Mouse (Mus musculus) kidney, embryonic 15.5 days (tissue): ENCODE data around the gene Sqor. TPM values are rescaled to one million over a fixed set of nuclear protein-coding genes. Genes with fewer than 3 reads are reported as not detected.

Experiments
- ATAC-seq: fragments of 200-750 bp; cut with Nextera tagmentation; replicated peaks from 2 replicates; pipeline ENCODE4 v1.8.0; 2017; ENCODE audit warnings: moderate TSS enrichment; ENCODE audit not compliant: low FRiP score
- H3K27ac ChIP-seq: fragments of 300-500 bp; sonication (generic); 2 replicates; pipeline ENCODE4 v1.5.1; 2015; ENCODE audit warnings: mild to moderate bottlenecking, inconsistent platforms
- H3K27me3 ChIP-seq: fragments of 300-500 bp; sonication (generic); 2 replicates; pipeline ENCODE4 v1.6.1; 2015; ENCODE audit warnings: inconsistent platforms
- H3K36me3 ChIP-seq: fragments of 300-500 bp; sonication (generic); 2 replicates; pipeline ENCODE4 v1.6.1; 2015; ENCODE audit warnings: inconsistent platforms
- H3K4me1 ChIP-seq: fragments of 300-500 bp; sonication (generic); 2 replicates; pipeline ENCODE4 v1.6.1; 2015; ENCODE audit warnings: inconsistent platforms
- H3K4me2 ChIP-seq: fragments of 300-500 bp; sonication (generic); 2 replicates; pipeline ENCODE4 v1.6.1; 2015; ENCODE audit warnings: moderate library complexity, mild to moderate bottlenecking, inconsistent platforms
- H3K4me3 ChIP-seq: fragments of 300-500 bp; sonication (generic); replicated peaks from 2 replicates; pipeline ENCODE4 v1.5.1; 2015; ENCODE audit warnings: mild to moderate bottlenecking, inconsistent platforms
- H3K9ac ChIP-seq: fragments of 300-500 bp; sonication (generic); 2 replicates; pipeline ENCODE4 v1.6.1; 2015; ENCODE audit warnings: mild to moderate bottlenecking, inconsistent platforms
- H3K9me3 ChIP-seq: fragments of 300-500 bp; sonication (generic); replicated peaks from 2 replicates; pipeline ENCODE4 v1.6.1; 2016; ENCODE audit warnings: inconsistent platforms
- WGBS: fragments of 180-500 bp; shearing (Covaris S2); methylation state at CpG from one replicate; pipeline ENCODE4 v1.1.7; 2015; ENCODE audit warnings: mixed read lengths; 5-methylcytosine and 5-hydroxymethylcytosine counted together
- polyA plus RNA-seq: library from polyadenylated mRNA; unstranded; fragments of >200 nt; fragmentation: Nextera tagmentation; extraction: Ambion mirVana; gene quantifications from 2 replicates; pipeline ENCODE4 v1.2.1, GENCODE M21; 2015

Sqor gene
- polyA plus RNA-seq, 1 experiment from 2014 or later = 13.0 TPM

DNA sequence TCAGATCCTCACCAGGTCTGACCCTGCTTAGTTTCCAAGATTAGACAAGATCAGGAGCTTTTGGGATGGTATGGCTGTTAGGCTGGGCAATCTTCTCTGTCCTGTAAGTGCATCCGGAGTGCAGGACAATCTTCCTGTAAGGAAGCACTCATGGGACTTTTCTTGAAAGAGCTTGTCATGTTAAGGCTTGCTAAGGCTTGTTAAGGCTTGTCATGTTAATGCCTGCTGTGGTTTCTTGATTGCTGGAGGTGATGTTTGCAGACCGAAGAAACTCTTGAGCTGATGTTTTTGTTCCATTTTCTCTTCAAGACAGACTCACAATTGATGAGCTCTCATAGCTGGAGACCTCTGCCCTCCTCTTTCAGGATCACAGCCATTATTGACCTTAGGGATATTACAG, 21.1 kb downstream of the Sqor start:
- Histone ChIP-seq H3K27me3 (no peaks in the 10 kb centered on the region), H3K4me2 (no peak overlapping the region), H3K4me1 (peaks cover 3% of the 10 kb centered on the region; the same call in 1 of the 2 replicates), H3K4me3 (no peak overlapping the region), H3K9me3 (no peaks in the 10 kb centered on the region), H3K27ac (no peak overlapping the region), H3K36me3 (no peaks in the 10 kb centered on the region), H3K9ac (no peak overlapping the region)
- no peak for ATAC-seq
- WGBS = 86% methylated on average over 2 of the region's 2 CpGs

DNA sequence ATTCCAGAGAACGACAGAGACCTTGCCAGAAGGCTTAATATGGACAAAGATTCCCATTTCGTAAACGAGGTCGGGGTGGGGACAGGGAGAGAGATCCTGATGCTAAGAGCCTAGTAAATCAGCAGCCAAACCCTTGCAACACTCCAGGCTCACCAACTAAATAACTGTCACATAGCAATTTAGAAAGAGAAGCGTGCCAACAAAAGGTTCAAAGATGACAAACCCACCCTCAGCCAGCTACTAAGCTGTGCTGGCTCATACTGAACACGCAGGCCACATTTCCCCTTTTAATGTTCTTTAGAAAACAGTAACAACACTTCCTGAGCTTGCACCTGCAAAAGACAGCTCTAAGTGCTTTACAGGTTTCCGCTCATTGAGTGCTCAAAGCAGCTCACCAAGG, 24.3 kb downstream of the Sqor start:
- no peak overlapping the region for H3K9ac ChIP-seq
- no peak overlapping the region for H3K4me3 ChIP-seq
- H3K27ac ChIP-seq = no peak overlapping the region
- no peak overlapping the region for H3K4me2 ChIP-seq
- no peaks in the 10 kb centered on the region for H3K9me3 ChIP-seq
- 0 out of 2 replicates have a peak, but pooled peaks have one; percentile 33 for ATAC-seq
- 63% methylated on average over 7 of the region's 7 CpGs for WGBS
- no peaks in the 10 kb centered on the region for H3K36me3 ChIP-seq
- no peaks in the 10 kb centered on the region for H3K27me3 ChIP-seq
- H3K4me1 ChIP-seq = peaks cover 3% of the 10 kb centered on the region; the same call in 1 of the 2 replicates

DNA sequence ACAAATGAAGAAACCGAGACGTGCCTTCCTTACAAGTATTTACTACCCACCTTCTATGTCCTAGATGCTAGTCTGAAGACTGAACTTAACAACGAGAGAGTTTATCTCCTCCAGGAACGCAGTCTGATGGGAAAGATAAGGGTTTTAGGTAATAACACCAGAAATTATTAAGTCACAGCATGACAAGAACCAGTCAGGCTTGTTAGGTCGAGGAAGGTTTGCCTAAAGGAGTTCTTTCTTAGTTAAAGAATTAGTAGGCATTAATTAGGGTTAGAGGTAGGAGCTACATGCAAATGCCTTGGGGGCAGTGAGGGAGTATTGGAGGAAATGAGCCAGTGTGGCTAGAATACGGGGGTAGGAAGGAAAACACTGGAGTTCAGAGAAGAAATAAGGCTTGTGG, 24.7 kb downstream of the Sqor start:
- Histone ChIP-seq H3K4me1 (peaks cover 3% of the 10 kb centered on the region; the same call in 1 of the 2 replicates), H3K27ac (no peak overlapping the region), H3K27me3 (no peaks in the 10 kb centered on the region), H3K9me3 (no peaks in the 10 kb centered on the region), H3K36me3 (no peaks in the 10 kb centered on the region), H3K4me3 (no peak overlapping the region), H3K4me2 (no peak overlapping the region), H3K9ac (no peak overlapping the region)
- peak; percentile 56; the same call in 1 of the 2 replicates for ATAC-seq
- WGBS = 56% methylated on average over 6 of the region's 6 CpGs

DNA sequence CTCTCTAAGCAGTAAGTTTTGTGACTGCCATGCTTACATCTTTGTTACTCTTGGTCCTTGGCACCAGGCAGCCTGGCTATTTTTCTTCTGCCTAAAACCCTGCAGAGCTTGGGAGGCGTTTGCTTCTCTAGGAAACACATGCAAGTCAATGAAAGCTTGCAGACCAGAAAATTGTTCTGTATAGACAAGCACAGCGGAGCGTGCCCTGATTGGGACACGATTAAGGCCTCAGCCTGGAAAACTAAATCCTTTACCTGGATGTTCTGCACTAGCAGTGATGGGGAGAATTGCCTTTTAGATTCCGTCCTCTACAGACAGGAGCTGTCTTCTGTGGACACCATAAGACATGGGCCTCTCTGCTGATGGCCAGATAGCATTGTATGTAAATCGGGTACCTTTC, 39.4 kb downstream of the Sqor start:
- Histone ChIP-seq H3K4me2 (no peak overlapping the region), H3K27ac (no peak overlapping the region), H3K36me3 (no peaks in the 10 kb centered on the region), H3K27me3 (no peaks in the 10 kb centered on the region), H3K9ac (no peak overlapping the region), H3K9me3 (no peaks in the 10 kb centered on the region), H3K4me3 (no peak overlapping the region), H3K4me1 (no peaks in the 10 kb centered on the region)
- 66% methylated on average over 6 of the region's 6 CpGs for WGBS
- ATAC-seq = peak; percentile 78

GRCm38 (mm10) chr2:122806040-122806439, 41.0 kb downstream of the Sqor start:
- H3K27me3 ChIP-seq = no peaks in the 10 kb centered on the region
- H3K4me1 ChIP-seq = no peaks in the 10 kb centered on the region
- WGBS = 91% methylated on average over 3 of the region's 3 CpGs
- H3K36me3 ChIP-seq = no peaks in the 10 kb centered on the region
- H3K27ac ChIP-seq = no peak overlapping the region
- no peaks in the 10 kb centered on the region for H3K9me3 ChIP-seq
- no peak for ATAC-seq
- no peak overlapping the region for H3K9ac ChIP-seq
- no peak overlapping the region for H3K4me3 ChIP-seq
- no peak overlapping the region for H3K4me2 ChIP-seq

DNA sequence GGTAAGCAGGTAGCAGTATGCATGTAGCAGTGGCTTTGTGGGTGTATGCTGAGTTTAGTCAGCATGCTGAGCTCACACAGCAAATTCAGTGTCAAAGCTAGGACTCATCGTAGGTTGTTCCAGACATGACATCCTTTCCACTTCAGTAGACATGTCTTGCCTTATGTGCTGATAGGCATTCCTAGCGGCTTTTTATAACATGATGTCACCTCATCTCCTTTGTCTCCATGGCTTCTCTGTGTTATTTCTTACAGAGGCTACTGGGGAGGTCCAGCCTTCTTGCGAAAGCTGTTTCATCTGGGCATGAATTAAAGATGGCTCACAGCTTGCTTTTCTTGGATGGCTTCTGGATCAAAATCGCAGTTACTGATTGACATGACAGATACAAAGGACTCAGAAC, 44.0 kb downstream of the Sqor start:
- no peaks in the 10 kb centered on the region for H3K9me3 ChIP-seq
- H3K27ac ChIP-seq = no peak overlapping the region
- 87% methylated on average over 4 of the region's 4 CpGs for WGBS
- H3K4me3 ChIP-seq = no peak overlapping the region
- H3K27me3 ChIP-seq = no peaks in the 10 kb centered on the region
- no peak overlapping the region for H3K4me2 ChIP-seq
- no peak overlapping the region for H3K9ac ChIP-seq
- no peaks in the 10 kb centered on the region for H3K36me3 ChIP-seq
- H3K4me1 ChIP-seq = no peaks in the 10 kb centered on the region
- ATAC-seq = no peak

DNA sequence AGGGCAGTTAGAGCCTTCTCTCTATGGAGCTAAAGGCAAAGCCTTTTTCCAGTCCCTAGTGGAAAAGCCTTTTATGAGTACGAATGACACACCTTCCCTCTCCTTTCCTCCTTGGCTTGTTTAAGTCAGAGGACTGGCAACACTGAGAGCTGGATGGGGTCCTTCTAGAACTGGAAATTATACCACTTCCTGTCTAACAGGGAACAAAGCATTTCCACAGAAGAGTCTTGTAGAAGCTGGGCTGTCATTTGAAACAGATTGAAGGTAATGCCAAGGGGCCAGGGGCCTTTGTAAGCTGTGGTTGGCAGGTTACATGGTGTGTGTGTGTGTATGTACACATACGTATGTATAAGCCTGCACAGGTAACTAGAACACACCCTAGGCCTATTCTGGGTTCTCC, 51.9 kb downstream of the Sqor start:
- H3K36me3 ChIP-seq = no peaks in the 10 kb centered on the region
- H3K9me3 ChIP-seq = no peaks in the 10 kb centered on the region
- no peaks in the 10 kb centered on the region for H3K27me3 ChIP-seq
- 79% methylated on average over 2 of the region's 2 CpGs for WGBS
- no peak for ATAC-seq
- H3K4me3 ChIP-seq = no peak overlapping the region
- H3K9ac ChIP-seq = no peak overlapping the region
- H3K4me2 ChIP-seq = no peak overlapping the region
- no peaks in the 10 kb centered on the region for H3K4me1 ChIP-seq
- H3K27ac ChIP-seq = no peak overlapping the region

DNA sequence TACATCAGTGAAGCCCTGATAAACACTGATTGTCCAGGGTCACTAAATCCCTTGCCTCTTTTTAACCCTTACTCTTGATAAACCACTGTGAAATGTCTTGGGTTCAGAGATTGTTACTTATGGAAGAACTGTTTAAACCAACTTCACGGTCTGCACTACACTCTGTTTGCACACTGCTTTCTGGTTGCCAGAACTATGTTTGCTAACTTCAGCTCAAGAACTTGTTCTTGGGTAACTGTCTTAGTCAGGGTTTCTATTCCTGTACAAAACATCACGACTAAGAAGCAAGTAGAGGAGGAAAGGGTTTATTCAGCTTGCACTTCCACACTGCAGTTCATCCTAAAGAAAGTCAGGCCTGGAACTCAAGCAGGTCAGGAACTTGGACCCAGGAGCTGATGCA, 56.2 kb downstream of the Sqor start:
- no peak overlapping the region for H3K4me2 ChIP-seq
- H3K9me3 ChIP-seq = no peaks in the 10 kb centered on the region
- peaks cover 6% of the 10 kb centered on the region for H3K4me1 ChIP-seq
- no peak overlapping the region for H3K9ac ChIP-seq
- no peaks in the 10 kb centered on the region for H3K36me3 ChIP-seq
- no peak overlapping the region for H3K27ac ChIP-seq
- no peaks in the 10 kb centered on the region for H3K27me3 ChIP-seq
- 72% methylated on average over 2 of the region's 2 CpGs for WGBS
- H3K4me3 ChIP-seq = no peak overlapping the region
- ATAC-seq = no peak

DNA sequence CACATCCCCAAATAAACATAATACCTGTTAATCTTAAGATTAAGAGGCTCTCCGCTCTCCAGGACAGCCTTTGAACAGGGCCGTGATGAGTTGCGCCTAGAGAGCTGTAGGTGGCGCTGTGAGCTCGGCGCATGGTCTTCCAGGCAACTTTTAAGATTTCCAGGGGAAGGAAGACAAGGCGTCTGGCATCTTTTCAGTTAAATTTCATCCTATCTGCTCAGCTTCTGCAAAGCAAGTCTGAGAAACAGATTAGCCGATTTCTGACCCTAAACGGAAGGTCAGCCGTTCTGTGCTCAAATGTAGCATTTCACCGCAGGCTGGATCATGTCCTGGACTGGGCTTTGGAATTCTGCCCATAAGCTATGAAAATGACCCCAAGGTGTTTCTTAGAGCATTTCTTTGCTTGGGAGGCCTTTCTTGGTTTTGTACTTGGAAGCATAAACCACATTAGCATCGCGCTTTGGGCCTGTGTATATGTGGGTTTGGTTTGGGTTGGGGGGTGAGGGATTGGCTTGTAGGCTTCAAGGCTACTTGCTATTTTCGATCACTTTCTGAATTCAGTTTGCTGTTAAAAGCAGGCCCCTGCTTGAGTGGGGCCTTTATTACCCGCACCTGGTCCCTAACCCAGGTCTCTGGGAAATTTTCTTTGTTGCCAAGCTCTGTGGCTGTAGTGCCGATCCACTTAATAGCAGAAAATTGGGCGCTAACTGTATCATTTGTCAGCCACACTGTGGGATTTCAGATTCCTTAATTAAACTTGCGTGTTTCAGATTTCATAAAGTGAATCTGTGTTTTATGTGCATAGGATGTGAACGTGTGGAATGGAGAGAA, 60.6 kb downstream of the Sqor start:
- WGBS = 37% methylated on average over 19 of the region's 19 CpGs
- Histone ChIP-seq H3K4me2 (peak overlapping the region; percentile 43), H3K4me3 (no peak overlapping the region), H3K36me3 (no peaks in the 10 kb centered on the region), H3K27me3 (no peaks in the 10 kb centered on the region), H3K4me1 (peaks cover 6% of the 10 kb centered on the region), H3K27ac (no peak overlapping the region), H3K9ac (no peak overlapping the region), H3K9me3 (no peaks in the 10 kb centered on the region)
- ATAC-seq = peak; percentile 70

DNA sequence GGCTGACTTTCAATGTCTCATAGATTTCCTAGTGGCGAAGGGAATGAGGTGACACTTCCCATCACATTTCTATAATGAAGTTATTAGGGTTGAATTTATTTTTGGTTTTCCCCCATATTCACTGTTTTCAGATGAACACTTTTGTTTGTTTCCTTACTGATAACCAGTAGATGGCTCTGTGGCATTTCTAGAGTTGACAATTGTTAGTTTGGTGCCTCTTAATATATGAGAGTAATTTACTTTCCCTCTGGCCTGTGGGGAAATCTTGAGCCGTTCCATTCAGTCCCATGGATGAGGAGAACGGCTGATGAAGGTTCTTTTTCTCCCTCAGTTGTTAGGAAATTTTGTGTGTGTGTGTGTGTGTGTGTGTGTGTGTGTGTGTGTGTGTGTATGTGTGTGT, 61.3 kb downstream of the Sqor start:
- no peak overlapping the region for H3K4me2 ChIP-seq
- WGBS = 59% methylated on average over 3 of the region's 3 CpGs
- H3K4me3 ChIP-seq = no peak overlapping the region
- H3K4me1 ChIP-seq = peaks cover 6% of the 10 kb centered on the region
- H3K9ac ChIP-seq = no peak overlapping the region
- no peaks in the 10 kb centered on the region for H3K9me3 ChIP-seq
- H3K27ac ChIP-seq = no peak overlapping the region
- H3K27me3 ChIP-seq = no peaks in the 10 kb centered on the region
- no peak for ATAC-seq
- H3K36me3 ChIP-seq = no peaks in the 10 kb centered on the region

GRCm38 (mm10) chr2:122854636-122855035, 89.6 kb downstream of the Sqor start:
- Histone ChIP-seq H3K4me1 (no peaks in the 10 kb centered on the region), H3K27ac (no peak overlapping the region), H3K9me3 (no peaks in the 10 kb centered on the region), H3K4me3 (no peak overlapping the region), H3K9ac (no peak overlapping the region), H3K36me3 (no peaks in the 10 kb centered on the region), H3K27me3 (no peaks in the 10 kb centered on the region), H3K4me2 (no peak overlapping the region)
- 82% methylated on average over 4 of the region's 4 CpGs for WGBS
- ATAC-seq = no peak

GRCm38 (mm10) chr2:122855354-122855753, 90.3 kb downstream of the Sqor start:
- no peak for ATAC-seq
- H3K27me3 ChIP-seq = no peaks in the 10 kb centered on the region
- H3K4me3 ChIP-seq = no peak overlapping the region
- H3K4me1 ChIP-seq = no peaks in the 10 kb centered on the region
- no peak overlapping the region for H3K27ac ChIP-seq
- H3K36me3 ChIP-seq = no peaks in the 10 kb centered on the region
- H3K4me2 ChIP-seq = no peak overlapping the region
- no peaks in the 10 kb centered on the region for H3K9me3 ChIP-seq
- H3K9ac ChIP-seq = no peak overlapping the region
- WGBS = 75% methylated on average over 3 of the region's 3 CpGs
